9 mouse cellular contexts compared by ENCODE assay signal in the genomic region with DNA sequence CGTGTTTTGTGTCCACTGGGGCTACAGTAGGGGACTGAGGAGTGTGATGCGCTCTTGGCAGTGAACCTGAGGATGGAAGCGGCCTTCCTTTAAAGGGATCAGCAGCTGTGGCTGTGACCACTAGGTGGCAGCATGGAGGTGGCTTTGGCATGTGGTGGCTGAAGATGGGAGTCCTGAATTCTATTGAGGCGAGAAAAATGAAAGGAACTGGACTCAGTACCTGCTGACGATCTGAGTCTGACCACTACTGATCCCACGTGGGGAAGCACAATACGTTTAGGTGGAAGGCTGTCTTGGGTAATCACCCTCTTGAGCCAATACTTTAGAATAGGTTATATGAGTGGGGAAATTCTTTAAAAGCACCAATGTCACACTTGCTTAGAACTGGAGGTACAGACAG. TPM values are rescaled to one million over a fixed set of nuclear protein-coding genes. Genes with fewer than 3 reads are reported as not detected.
DNase-seq lines count a peak whose midpoint lies in the region; ATAC-seq and TF ChIP-seq lines count a peak whose summit lies in the region.
"Had no signal": no experiment of that assay in that cellular context is flagged by ENCODE, and none has a peak within 500 bp of the region (broad histone marks: within the 10 kb centered on the region; RNA-seq: fewer than 3 reads in every experiment).

No protein-coding gene starts in this region.

- H3K27me3 ChIP-seq in liver, embryonic 12.5 days (replicated peaks): peaks cover 13% of the 10 kb centered on the region; the same call in 1 of the 2 replicates
- H3K27me3 ChIP-seq in forebrain, postnatal 0 days (ENCODE audit: insufficient read depth, low read length): no peaks in the 10 kb centered on the region
- H3K27me3 ChIP-seq in intestine, embryonic 14.5 days (replicated peaks; ENCODE audit: control insufficient read depth, insufficient read depth, low read length): no peaks in the 10 kb centered on the region
- no peaks in the 10 kb centered on the region for H3K27me3 ChIP-seq in testis, adult 2 months (ENCODE audit: control insufficient read depth, insufficient read depth, low read length)

- no peak for ATAC-seq in liver, embryonic 12.5 days
- ATAC-seq in forebrain, postnatal 0 days: peak; percentile 47; the same call in 1 of the 2 replicates
- no peak; the same call in 1 of the 2 replicates for ATAC-seq in intestine, embryonic 14.5 days (replicated peaks; ENCODE audit: low FRiP score, low TSS enrichment, low read depth)

- no peaks in the 10 kb centered on the region for H3K4me1 ChIP-seq in liver, embryonic 12.5 days
- H3K4me1 ChIP-seq in forebrain, postnatal 0 days (ENCODE audit: insufficient read depth): no peaks in the 10 kb centered on the region
- no peaks in the 10 kb centered on the region for H3K4me1 ChIP-seq in intestine, embryonic 14.5 days (replicated peaks; ENCODE audit: control insufficient read depth, insufficient read depth, low read length)
- H3K4me1 ChIP-seq in testis, adult 2 months (ENCODE audit: control insufficient read depth, insufficient read depth, low read length): peaks cover 3% of the 10 kb centered on the region

- no peak overlapping the region for H3K4me2 ChIP-seq in liver, embryonic 12.5 days
- H3K4me2 ChIP-seq in forebrain, postnatal 0 days (ENCODE audit: low read depth): no peak overlapping the region
- no peak overlapping the region for H3K4me2 ChIP-seq in intestine, embryonic 14.5 days (ENCODE audit: low read length)

- 10% methylated on average over 7 of the region's 7 CpGs for WGBS in liver, embryonic 12.5 days (ENCODE audit: insufficient replicate concordance)
- WGBS in forebrain, postnatal 0 days: 9% methylated on average over 7 of the region's 7 CpGs
- 12% methylated on average over 7 of the region's 7 CpGs for WGBS in intestine, embryonic 14.5 days

- H3K4me3 ChIP-seq in liver, embryonic 12.5 days: no peak overlapping the region
- no peak overlapping the region for H3K4me3 ChIP-seq in forebrain, postnatal 0 days (ENCODE audit: low read depth, low read length)
- no peak overlapping the region for H3K4me3 ChIP-seq in intestine, embryonic 14.5 days (ENCODE audit: low read depth, low read length)
- H3K4me3 ChIP-seq in testis, adult 2 months (ENCODE audit: control insufficient read depth, low read depth, low read length): no peak overlapping the region
- H3K4me3 ChIP-seq: erythroblast, embryonic 14.5 days had no signal

- no peaks in the 10 kb centered on the region for H3K36me3 ChIP-seq in liver, embryonic 12.5 days
- H3K36me3 ChIP-seq in forebrain, postnatal 0 days (ENCODE audit: insufficient read depth): no peaks in the 10 kb centered on the region
- no peaks in the 10 kb centered on the region for H3K36me3 ChIP-seq in intestine, embryonic 14.5 days (ENCODE audit: control insufficient read depth, insufficient read depth, low read length)
- no peaks in the 10 kb centered on the region for H3K36me3 ChIP-seq in testis, adult 2 months (ENCODE audit: control insufficient read depth, insufficient read depth, low read length)

- peak; percentile 95 for TF ChIP-seq CTCF in forebrain, postnatal 0 days (IDR thresholded peaks at IDR 0.05; ENCODE audit: low read depth)
- peak; percentile 94; the same call in 1 of the 2 replicates for TF ChIP-seq CTCF in testis, adult 2 months (IDR thresholded peaks at IDR 0.05; ENCODE audit: control insufficient read depth, insufficient read depth, insufficient replicate concordance, low read depth, low read length)

- intact Hi-C loops in left cerebral cortex, postnatal 25 days (cut with DNase I): loop anchor here (1.0 to 2.0 kb wide), 2 partner anchors 66 to 100 kb away; no protein-coding TSS in a partner anchor

- no peak for TF ChIP-seq POLR2A in testis, adult 2 months (IDR thresholded peaks at IDR 0.05; ENCODE audit: control insufficient read depth, low read depth, low read length)

- H3K27ac ChIP-seq in liver, embryonic 12.5 days: no peak overlapping the region
- H3K27ac ChIP-seq in forebrain, postnatal 0 days (ENCODE audit: low read depth, low read length): no peak overlapping the region
- no peak overlapping the region for H3K27ac ChIP-seq in intestine, embryonic 14.5 days (ENCODE audit: low read depth)
- H3K27ac ChIP-seq in testis, adult 2 months (ENCODE audit: control insufficient read depth, insufficient read depth, low read depth, low read length): no peak overlapping the region

- no peak overlapping the region for H3K9ac ChIP-seq in liver, embryonic 12.5 days
- no peak overlapping the region for H3K9ac ChIP-seq in forebrain, postnatal 0 days
- no peak overlapping the region for H3K9ac ChIP-seq in intestine, embryonic 14.5 days (ENCODE audit: low read length)

- peak; percentile 82 for DNase-seq in liver
- peak; percentile 76 for DNase-seq in c-Kit-positive CD71-negative TER-119-negative erythroid progenitor cells, embryonic 14.5 days (ENCODE audit: low read depth)
- peak; percentile 87 for DNase-seq in forebrain, postnatal 0 days
- DNase-seq in intestine, embryonic 14.5 days (ENCODE audit: low spot score): peak; percentile 90
- peak; percentile 72 to 83 for DNase-seq in left cerebral cortex, postnatal 25 days (ENCODE audit: low spot score in 2 of 2)
- peak; percentile 63 to 74 for DNase-seq in natural killer cell, adult 2 months (ENCODE audit: low spot score in 2 of 2)

- H3K9me3 ChIP-seq in liver, embryonic 12.5 days (replicated peaks): no peaks in the 10 kb centered on the region
- no peaks in the 10 kb centered on the region for H3K9me3 ChIP-seq in forebrain, postnatal 0 days (ENCODE audit: low read length)
- no peaks in the 10 kb centered on the region for H3K9me3 ChIP-seq in intestine, embryonic 14.5 days (ENCODE audit: control insufficient read depth, low read length)

RNA-seq across cellular contexts. Expression of gene Lyrm9, which starts 29.9 kb away (rescaled TPM):
- 22.5 and 28.1 TPM in 2 replicates for polyA plus RNA-seq in liver, embryonic 12.5 days (2016; fragmentation: Nextera tagmentation; extraction: Ambion mirVana)
- total RNA-seq in forebrain, postnatal 0 days (2014; rRNA removed): 24.4 and 40.2 TPM in 2 replicates
- 37.8 and 41.5 TPM in 2 replicates for polyA plus RNA-seq in forebrain, postnatal 0 days (2015; fragmentation: Nextera tagmentation; extraction: Ambion mirVana)
- polyA plus RNA-seq in intestine, embryonic 14.5 days (2014; fragmentation: Nextera tagmentation; extraction: Ambion mirVana): 13.0 and 14.2 TPM in 2 replicates
- total RNA-seq in left cerebral cortex, postnatal 25 days (2021): 10 to 100 TPM; 29.6 to 33.6 TPM
- polyA plus RNA-seq in testis, adult 2 months (2012; rRNA removed): 158 and 165 TPM in 2 replicates
